Mouse (Mus musculus) spleen, embryonic (tissue): ENCODE measurements at regions not wholly inside any gene's neighbourhood (a gene's known extent, or its start where the extent isn't known, plus 50 kb on each side); places are given as distances from the start of the nearest gene placed in this dataset.

Experiments
- CTCF ChIA-PET: fragments of 350-600 bp; sonication (Branson Sonifier 250); formaldehyde crosslinking; loops from one replicate; lab custom pipeline; 2022; lab: Charles Lee

DNA sequence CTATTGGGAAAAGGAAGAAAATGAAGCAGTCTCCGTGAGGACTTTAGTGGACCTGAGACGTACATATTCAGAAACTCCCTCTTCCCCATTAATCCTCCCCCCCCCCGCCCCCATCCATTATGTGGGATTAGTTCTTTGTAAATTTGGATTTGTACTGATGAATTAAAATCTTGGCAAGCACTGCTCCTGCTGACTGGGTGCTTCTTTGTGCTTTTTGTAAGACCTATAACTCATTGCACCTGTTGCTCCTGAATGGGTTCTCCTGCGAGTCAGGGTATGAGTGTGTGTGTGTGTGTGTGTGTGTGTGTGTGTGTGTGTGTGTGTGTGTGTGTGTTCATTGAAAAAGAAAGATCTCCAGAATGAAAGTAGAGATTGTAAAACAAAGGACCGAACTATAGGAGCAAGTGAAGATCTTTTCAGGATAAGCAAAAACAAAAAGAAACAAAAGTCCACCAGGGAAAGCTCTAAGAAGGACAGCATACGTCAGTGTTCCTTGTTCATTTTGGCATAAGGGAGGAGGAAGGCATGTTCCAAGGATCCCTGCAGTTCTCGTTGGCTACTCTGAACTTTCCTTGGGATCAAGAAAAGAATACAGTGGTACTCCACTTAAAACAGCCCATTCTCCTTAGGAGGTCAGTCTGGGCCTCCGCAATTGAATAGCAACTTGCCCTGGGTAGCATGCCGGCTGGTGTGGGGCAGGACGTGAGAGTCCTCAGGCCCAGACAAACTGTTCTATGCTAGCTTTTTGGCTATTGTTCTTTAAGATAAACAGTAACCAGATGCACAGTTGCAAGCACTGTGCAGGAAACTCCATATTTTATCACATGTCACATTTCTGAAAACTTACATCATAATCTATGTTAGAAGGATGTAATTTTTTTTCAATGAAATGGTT lies 131.9 kb upstream of the Zfp462 start:
- CTCF ChIA-PET: no interaction called here

DNA sequence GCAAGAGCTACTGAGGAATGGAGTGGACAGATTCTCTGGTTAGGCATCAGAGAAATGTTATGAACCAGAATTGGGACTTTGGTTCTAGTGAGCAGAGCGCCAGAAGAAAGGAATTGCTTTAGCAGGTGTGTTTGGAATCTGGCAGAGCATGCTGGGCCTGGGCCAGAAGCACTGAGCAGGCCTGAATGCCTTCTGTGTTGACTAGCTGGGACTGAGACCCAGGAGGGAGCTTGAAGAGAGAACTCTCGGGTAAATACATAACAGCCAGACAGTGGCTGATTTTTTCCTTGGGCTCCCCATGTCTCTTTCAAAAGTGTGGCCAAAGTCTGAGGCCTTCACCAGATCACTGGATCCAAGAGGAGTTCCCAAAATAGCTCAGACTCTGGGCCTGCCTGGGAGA lies 107.5 kb upstream of the Zfp462 start:
- CTCF ChIA-PET: no interaction called here

GRCm38 (mm10) chr4:54838111-54838510 lies 106.7 kb upstream of the Zfp462 start:
- CTCF ChIA-PET: interaction anchor here (0.6 kb wide), 1 partner anchor 40 kb away, joined by 6 read pairs; no protein-coding TSS in a partner anchor

GRCm38 (mm10) chr4:54838794-54839193 lies 106.1 kb upstream of the Zfp462 start:
- CTCF ChIA-PET: interaction anchor here (0.6 kb wide), 1 partner anchor 39 kb away, joined by 6 read pairs; no protein-coding TSS in a partner anchor

- CTCF ChIA-PET: no interaction called here
These were observed 91.6 kb upstream of the Zfp462 start for GRCm38 (mm10) chr4:54852991-54853925.

- CTCF ChIA-PET: no interaction called here
These were observed 86.2 kb upstream of the Zfp462 start for GRCm38 (mm10) chr4:54858604-54859003.

DNA sequence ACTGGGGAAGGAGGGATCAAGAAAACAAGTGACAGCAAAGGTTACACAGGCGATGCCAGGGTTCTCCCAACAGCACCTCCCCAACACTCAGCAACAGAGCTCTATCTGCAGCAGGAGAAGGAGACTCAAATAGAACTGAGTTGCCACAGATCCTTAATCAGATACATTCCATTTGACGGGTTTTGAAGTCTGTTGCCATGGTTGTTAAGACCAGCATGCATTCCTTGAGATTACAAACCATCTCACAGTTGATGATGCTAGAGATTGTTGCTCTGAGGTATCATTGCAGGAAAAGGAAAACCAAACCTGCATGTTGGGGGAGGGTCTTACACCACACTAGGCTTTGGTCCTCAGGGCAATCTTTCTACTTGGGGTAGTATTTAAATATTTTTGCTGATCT lies 78.8 kb upstream of the Zfp462 start:
- CTCF ChIA-PET: no interaction called here

DNA sequence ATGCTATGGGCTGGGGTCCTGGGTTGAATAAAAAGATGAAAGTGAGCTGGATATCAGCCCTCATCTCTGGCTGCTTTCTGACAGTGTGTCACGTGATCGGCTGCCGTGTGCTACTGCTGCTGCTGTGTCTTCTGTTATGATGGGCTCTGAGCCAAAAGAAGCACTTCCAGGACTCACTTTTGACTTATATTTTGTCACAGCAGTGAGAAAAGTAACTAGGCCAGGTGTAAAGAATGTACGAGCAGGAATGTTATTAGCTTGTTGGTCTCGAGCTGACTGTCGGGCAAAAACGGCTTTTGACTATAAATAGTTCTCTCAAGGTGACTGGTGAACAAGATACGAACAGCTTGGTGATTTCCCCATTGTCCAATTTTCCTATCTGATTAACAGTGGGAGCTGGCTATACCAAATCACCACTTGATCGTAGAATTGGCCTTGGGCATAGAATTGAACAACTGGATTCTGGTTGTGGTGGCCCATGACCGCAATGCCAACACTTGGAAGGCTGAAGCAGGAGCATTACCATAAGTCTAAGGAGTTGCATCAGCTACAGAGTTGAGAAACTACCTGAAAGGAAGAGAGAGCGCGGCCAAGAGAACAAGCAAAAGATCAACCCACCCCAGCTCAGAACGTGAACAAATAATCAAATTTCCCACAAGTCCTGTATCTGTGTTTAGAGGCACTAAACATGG lies 70.6 kb upstream of the Zfp462 start:
- CTCF ChIA-PET: no interaction called here

GRCm38 (mm10) chr4:54875506-54875905 lies 69.3 kb upstream of the Zfp462 start:
- CTCF ChIA-PET: no interaction called here

GRCm38 (mm10) chr4:54877361-54877760 lies 67.5 kb upstream of the Zfp462 start:
- CTCF ChIA-PET: no interaction called here

- CTCF ChIA-PET: no interaction called here
These were observed 66.3 kb upstream of the Zfp462 start for GRCm38 (mm10) chr4:54878531-54878930.

GRCm38 (mm10) chr4:54893288-54893687 lies 51.6 kb upstream of the Zfp462 start:
- CTCF ChIA-PET: no interaction called here
